Mouse (Mus musculus): ENCODE data around the gene Col24a1. TPM values are rescaled to one million over a fixed set of nuclear protein-coding genes. Genes with fewer than 3 reads are reported as not detected.
A peak's percentile ranks its signal among the peaks of the same experiment; 100 is the strongest.

The Col24a1 gene
- polyA plus RNA-seq, 1 experiment from 2014 or later = 2.3 TPM

DNA sequence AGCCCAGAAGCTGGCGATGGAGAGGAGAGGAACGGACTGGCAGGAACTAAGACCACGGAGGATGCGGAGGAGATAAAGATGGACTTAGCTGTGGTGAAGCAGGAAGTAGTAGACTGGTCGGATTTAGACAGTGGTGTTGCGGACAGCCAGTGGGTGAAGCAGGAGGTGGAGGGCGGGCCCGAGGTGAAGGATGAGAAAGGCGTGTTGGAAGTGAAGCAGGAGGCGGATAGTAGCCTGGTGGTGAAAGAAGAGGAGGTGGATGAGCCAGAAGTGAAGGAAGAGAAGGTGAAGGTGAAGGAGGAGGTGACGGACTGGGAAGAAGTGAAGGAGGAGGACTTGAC, 284.2 kb downstream of the Col24a1 start:
- no peak for TF ChIP-seq CTCF (IDR thresholded peaks at IDR 0.05; ENCODE audit: low read depth)
- H3K36me3 ChIP-seq (ENCODE audit: insufficient read depth, low read length) = 0 out of 2 replicates have a peak, but pooled peaks cover 5% of the 10 kb centered on the region
- WGBS = under 1% methylated on average over 11 of the region's 11 CpGs
- no peak for DNase-seq (ENCODE audit: low spot score)
- no peaks in the 10 kb centered on the region for H3K9me3 ChIP-seq (replicated peaks; ENCODE audit: low read length)
- H3K27ac ChIP-seq = peak overlapping the region; percentile 64
- peak overlapping the region; percentile 85 for H3K4me2 ChIP-seq (ENCODE audit: low read length)
- peaks cover 8% of the 10 kb centered on the region for H3K4me1 ChIP-seq (replicated peaks; ENCODE audit: insufficient read depth, low read length)
- ATAC-seq (replicated peaks; ENCODE audit: low FRiP score, low read depth) = peak; percentile 43; the same call in 1 of the 2 replicates
- peak overlapping the region; percentile 62 for H3K9ac ChIP-seq (ENCODE audit: low read depth, low read length)
- H3K27me3 ChIP-seq (ENCODE audit: insufficient read depth, low read length) = no peaks in the 10 kb centered on the region
- H3K4me3 ChIP-seq (replicated peaks; ENCODE audit: low read depth, low read length) = peak overlapping the region; percentile 78

DNA sequence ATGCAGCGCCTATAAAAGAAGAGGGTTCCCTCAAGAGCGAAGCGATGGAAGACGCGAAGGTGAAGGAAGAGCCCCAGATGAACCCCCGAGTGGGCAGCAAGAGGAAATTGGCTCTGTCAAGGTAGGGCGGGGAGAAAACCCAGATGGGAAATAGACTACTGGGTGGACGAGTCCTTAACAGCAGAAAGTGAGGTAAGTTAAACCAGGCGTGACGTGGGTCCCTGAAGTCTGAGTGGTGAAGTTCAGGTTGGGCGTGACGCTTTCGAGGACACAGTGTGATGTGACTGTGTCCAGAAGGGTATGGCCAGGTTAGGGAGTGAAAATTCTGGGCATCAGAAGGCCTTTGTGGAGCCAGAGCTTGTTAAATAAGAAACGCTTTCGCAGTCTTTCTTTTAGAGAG, 284.6 kb downstream of the Col24a1 start:
- Histone ChIP-seq H3K4me1 (replicated peaks; ENCODE audit: insufficient read depth, low read length) (peaks cover 8% of the 10 kb centered on the region), H3K4me2 (ENCODE audit: low read length) (peak overlapping the region; percentile 85), H3K27ac (no peak overlapping the region), H3K36me3 (ENCODE audit: insufficient read depth, low read length) (0 out of 2 replicates have a peak, but pooled peaks cover 5% of the 10 kb centered on the region), H3K9ac (ENCODE audit: low read depth, low read length) (peak overlapping the region; percentile 62), H3K9me3 (replicated peaks; ENCODE audit: low read length) (no peaks in the 10 kb centered on the region), H3K27me3 (ENCODE audit: insufficient read depth, low read length) (no peaks in the 10 kb centered on the region), H3K4me3 (replicated peaks; ENCODE audit: low read depth, low read length) (peak overlapping the region; percentile 78)
- ATAC-seq (replicated peaks; ENCODE audit: low FRiP score, low read depth) = no peak
- peak; percentile 24 for DNase-seq (ENCODE audit: low spot score)
- 23% methylated on average over 15 of the region's 15 CpGs for WGBS
- TF ChIP-seq CTCF (IDR thresholded peaks at IDR 0.05; ENCODE audit: low read depth) = no peak

DNA sequence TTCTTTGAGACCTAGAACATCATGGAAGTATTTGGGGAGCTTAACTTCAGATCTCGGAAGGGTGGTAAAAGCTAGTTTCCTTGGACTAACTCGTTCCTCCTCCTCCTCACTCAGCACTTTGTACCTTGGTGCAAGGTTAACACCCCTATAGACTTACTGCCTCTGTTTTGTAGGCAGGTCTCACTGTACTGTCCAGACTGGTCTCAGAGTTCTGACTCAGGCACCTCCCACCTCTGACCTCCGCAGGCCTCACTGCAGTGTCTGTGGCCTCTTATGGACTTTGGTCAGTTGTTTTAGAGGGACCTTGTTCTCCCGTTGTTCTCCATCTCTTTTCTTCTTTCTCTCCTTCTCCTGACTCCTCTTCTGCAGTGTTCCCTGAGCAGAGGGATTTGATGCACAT, 290.8 kb downstream of the Col24a1 start:
- H3K4me1 ChIP-seq (replicated peaks; ENCODE audit: insufficient read depth, low read length) = no peaks in the 10 kb centered on the region
- TF ChIP-seq CTCF (IDR thresholded peaks at IDR 0.05; ENCODE audit: low read depth) = no peak
- H3K4me2 ChIP-seq (ENCODE audit: low read length) = no peak overlapping the region

DNA sequence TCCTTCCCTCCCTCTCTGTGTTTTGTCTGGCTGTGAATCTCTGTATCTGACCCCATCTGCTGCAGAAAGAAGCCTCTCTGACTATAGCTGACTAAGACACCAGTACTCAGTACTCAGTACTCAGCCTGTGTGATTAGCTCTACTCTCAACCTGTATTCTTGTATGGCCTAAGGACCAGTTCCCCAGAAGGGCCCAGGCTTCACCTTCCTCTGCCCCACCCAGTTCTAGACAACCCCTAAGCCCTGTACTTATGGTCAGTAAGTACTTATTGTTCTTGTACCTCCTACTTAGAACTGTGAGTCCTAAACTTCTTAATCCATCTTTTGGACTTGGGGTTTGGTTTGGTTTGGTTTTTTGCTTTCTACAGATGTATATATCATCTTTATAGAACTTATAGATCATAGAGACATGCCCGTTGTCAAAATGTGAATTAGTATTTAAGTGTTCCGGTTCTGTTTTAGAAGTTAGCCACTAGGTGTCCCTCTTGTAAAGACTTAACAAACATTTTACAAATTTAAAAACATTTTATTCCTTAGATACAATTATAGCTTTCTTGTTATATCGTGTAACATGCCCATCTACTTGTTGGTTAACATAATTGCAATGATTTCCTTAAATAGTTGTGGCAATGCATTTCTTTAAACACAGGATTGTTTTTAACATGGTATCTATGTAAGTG, 291.4 kb downstream of the Col24a1 start:
- DNase-seq (ENCODE audit: low spot score) = peak; percentile 86
- no peak overlapping the region for H3K4me3 ChIP-seq (replicated peaks; ENCODE audit: low read depth, low read length)
- no peaks in the 10 kb centered on the region for H3K27me3 ChIP-seq (ENCODE audit: insufficient read depth, low read length)
- TF ChIP-seq CTCF (IDR thresholded peaks at IDR 0.05; ENCODE audit: low read depth) = peak; percentile 71
- no peak overlapping the region for H3K4me2 ChIP-seq (ENCODE audit: low read length)
- H3K9ac ChIP-seq (ENCODE audit: low read depth, low read length) = no peak overlapping the region
- no peak for ATAC-seq (replicated peaks; ENCODE audit: low FRiP score, low read depth)
- H3K9me3 ChIP-seq (replicated peaks; ENCODE audit: low read length) = no peaks in the 10 kb centered on the region
- H3K4me1 ChIP-seq (replicated peaks; ENCODE audit: insufficient read depth, low read length) = no peaks in the 10 kb centered on the region
- no peak overlapping the region for H3K27ac ChIP-seq
- H3K36me3 ChIP-seq (ENCODE audit: insufficient read depth, low read length) = peaks cover 26% of the 10 kb centered on the region
- 42% methylated on average over 3 of the region's 3 CpGs for WGBS

More for the DNA sequence above, 290.8 kb downstream of the Col24a1 start:
- 77% methylated on average over 4 of the region's 4 CpGs for WGBS
- Histone ChIP-seq H3K4me3 (replicated peaks; ENCODE audit: low read depth, low read length) (no peak overlapping the region), H3K9me3 (replicated peaks; ENCODE audit: low read length) (no peaks in the 10 kb centered on the region), H3K27me3 (ENCODE audit: insufficient read depth, low read length) (no peaks in the 10 kb centered on the region), H3K36me3 (ENCODE audit: insufficient read depth, low read length) (peaks cover 26% of the 10 kb centered on the region), H3K9ac (ENCODE audit: low read depth, low read length) (no peak overlapping the region), H3K27ac (no peak overlapping the region)
- ATAC-seq (replicated peaks; ENCODE audit: low FRiP score, low read depth) = 0 out of 2 replicates have a peak, but pooled peaks have one; percentile 66
- DNase-seq (ENCODE audit: low spot score) = no peak

DNA sequence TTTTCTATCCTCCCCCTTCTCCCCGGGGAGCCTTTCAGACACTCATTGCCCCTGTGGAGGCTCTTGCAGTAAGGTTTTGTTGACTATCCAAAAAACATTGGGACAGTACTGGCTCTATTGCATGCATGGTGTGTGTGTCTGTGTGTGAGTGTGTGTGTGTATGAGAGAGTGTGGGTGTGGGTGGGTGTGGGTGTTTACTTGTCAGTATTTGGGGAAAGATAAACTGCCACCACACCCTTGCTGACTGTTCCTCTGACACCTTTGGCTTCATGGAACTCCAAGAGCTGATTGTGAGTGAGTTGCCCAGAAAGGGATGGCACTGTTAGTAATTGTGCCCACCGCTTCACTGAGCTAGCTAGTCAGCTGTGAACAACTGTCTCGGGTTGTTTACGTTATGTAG, 298.3 kb downstream of the Col24a1 start:
- peaks cover 29% of the 10 kb centered on the region for H3K36me3 ChIP-seq (ENCODE audit: insufficient read depth, low read length)

DNA sequence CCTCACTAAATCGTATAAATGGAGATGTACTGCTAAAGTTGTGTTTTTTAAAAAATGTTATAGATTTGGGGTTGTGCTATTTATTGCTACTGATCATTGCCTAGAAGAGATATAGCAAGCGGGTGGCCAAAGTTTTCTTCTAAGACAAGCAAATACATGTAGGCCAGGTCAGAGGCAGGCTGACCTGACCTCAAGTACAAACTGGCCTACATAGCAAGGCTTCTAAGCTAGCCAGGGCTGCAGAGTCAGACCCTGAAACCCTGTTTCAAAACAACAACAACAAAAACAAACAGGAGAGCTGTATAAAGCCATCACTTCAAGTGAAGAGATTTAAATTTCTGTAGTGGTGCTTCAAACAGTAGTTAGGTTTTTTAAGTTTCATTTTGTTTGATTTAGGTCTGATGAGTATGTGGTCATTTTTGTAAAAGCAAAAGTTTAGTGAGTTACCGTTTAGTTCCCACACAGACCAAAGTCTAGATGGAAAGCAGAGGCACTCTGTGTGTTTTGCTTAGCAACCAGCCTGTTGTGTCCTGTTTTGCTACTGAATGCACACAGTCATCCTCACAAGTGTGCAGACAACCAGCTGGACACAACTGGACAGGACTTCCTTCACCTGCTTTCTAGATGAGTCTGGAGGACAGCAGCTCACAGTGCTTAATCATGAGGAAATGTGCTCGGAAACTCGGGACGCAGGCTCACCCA, 299.7 kb downstream of the Col24a1 start:
- Histone ChIP-seq H3K36me3 (ENCODE audit: insufficient read depth, low read length) (peaks cover 24% of the 10 kb centered on the region), H3K27me3 (ENCODE audit: insufficient read depth, low read length) (no peaks in the 10 kb centered on the region), H3K4me2 (ENCODE audit: low read length) (no peak overlapping the region), H3K27ac (no peak overlapping the region), H3K9me3 (replicated peaks; ENCODE audit: low read length) (no peaks in the 10 kb centered on the region), H3K9ac (ENCODE audit: low read depth, low read length) (no peak overlapping the region), H3K4me1 (replicated peaks; ENCODE audit: insufficient read depth, low read length) (no peaks in the 10 kb centered on the region), H3K4me3 (replicated peaks; ENCODE audit: low read depth, low read length) (no peak overlapping the region)
- peak; percentile 69 for ATAC-seq (replicated peaks; ENCODE audit: low FRiP score, low read depth)
- 78% methylated on average over 6 of the region's 6 CpGs for WGBS
- no peak for TF ChIP-seq CTCF (IDR thresholded peaks at IDR 0.05; ENCODE audit: low read depth)
- no peak for DNase-seq (ENCODE audit: low spot score)

More for the DNA sequence above, 298.3 kb downstream of the Col24a1 start:
- Histone ChIP-seq H3K9ac (ENCODE audit: low read depth, low read length) (no peak overlapping the region), H3K4me1 (replicated peaks; ENCODE audit: insufficient read depth, low read length) (no peaks in the 10 kb centered on the region), H3K4me3 (replicated peaks; ENCODE audit: low read depth, low read length) (no peak overlapping the region), H3K4me2 (ENCODE audit: low read length) (no peak overlapping the region), H3K27me3 (ENCODE audit: insufficient read depth, low read length) (no peaks in the 10 kb centered on the region), H3K27ac (no peak overlapping the region), H3K9me3 (replicated peaks; ENCODE audit: low read length) (no peaks in the 10 kb centered on the region)
- no peak for TF ChIP-seq CTCF (IDR thresholded peaks at IDR 0.05; ENCODE audit: low read depth)
- WGBS = 70% methylated on average over 4 of the region's 4 CpGs
- DNase-seq (ENCODE audit: low spot score) = no peak
- ATAC-seq (replicated peaks; ENCODE audit: low FRiP score, low read depth) = no peak

Data from kidney, postnatal 0 days (tissue).